Mouse (Mus musculus) mouse embryonic stem cell (cell line): Measurements from ENCODE around the gene Olfr1250.
"Not testable (repeated sequence)": the region's sequence is repeated elsewhere in the genome, so short reads cannot be mapped to it uniquely, and the experiment has no call there.

Source experiments
- in situ Hi-C, 2 experiments: fragments of 300-500 bp; cut with MboI; formaldehyde crosslinking; loops; 1 replicate in 1 of 2; 3 replicates in 1 of 2; pipeline ENCODE4 v1.14.3; 2019 to 2020; ENCODE audit warnings: low sequenced_read_pairs in 2 of 2, low pct_unique_long_range_greater_than_20kb in 1 of 2, mixed read lengths in 1 of 2; ENCODE audit not compliant: unreplicated experiment in 1 of 2

Olfr1250 gene

DNA sequence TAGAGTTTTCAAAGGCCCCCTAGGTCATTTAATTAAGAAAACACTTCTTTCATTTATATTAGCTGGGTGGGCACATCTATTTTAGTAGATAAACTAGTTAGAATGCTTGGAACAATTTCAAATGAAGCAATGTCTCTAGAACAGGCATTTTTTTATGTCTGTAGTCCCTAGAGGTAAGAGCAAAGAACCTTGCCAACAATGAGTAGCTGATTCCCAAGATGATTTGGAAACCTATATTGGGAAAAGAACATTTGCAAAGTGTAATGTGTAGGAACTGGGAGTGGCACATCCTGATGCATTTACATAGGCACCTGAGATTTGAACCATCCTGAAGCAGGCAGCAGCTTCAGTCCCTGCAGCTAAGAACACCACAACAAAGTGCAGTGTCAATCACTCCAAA is at the start of gene Olfr1250:
Olfr1250 (minus strand) TSS at position 101 of the 400 bp plus-strand sequence.
- in situ Hi-C loops = no loop called here

DNA sequence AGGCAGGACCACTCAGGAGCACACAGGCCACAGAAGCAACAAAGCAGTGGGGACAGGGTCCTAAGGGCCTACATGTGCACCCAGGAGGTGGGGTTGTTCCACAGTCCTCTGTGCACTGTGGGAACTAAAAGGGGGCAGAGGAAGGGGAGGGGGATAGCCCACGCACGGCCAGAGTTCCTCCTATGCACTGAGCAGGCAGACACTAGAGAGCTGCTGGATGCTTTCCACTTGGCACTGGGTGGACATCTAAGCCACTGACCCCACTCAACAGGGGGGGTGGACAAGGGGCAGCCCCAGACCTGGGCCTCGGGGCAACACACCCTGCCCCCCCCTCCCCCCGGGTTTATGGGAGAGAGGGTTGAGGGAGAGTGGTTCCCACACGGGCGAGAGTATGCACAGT is 30.7 kb upstream of the Olfr1250 start:
- in situ Hi-C loops = no loop called here

DNA sequence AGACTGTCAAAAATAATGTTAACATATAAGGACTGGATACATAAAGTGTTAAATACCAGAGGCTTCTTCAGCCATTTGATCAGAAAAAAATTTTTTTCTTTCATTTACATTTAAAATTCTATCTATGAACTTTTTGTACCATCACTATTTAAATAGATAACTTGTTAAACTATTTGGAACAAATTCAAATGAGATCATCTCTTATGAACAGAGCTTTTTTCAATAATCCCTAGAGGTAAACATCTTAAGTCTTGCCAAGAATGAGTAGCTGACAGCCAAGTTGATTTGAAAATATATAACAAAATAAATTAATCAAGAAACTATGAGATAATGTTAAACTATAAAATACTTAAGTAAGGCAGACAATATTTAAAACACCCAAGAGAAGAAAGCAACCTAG is 10.6 kb upstream of the Olfr1250 start, which contains the start of gene Olfr1251:
Olfr1251 (minus strand) TSS at position 101 of the 400 bp plus-strand sequence.
- in situ Hi-C loops = no loop called here

DNA sequence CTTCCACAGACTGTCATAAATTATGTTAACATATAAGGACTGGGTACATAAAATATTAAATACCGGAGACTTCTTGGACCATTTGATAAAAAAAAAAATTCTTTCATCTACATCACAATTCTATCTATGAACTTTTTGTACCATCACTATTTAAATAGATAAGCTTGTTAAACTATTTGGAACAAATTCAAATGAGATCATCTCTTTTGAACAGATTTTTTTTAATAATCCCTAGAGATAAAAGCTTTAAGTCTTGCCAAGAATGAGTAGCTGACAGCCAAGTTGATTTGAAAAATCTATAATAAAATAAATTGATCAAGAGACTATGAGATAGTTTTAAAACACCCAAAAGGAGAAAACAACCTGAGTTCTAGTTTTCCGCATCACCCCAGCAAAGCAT is 26.4 kb downstream of the Olfr1250 start, which contains the start of gene Olfr1249:
Olfr1249 (minus strand) TSS at position 101 of the 400 bp plus-strand sequence.
- in situ Hi-C loops = no loop called here

DNA sequence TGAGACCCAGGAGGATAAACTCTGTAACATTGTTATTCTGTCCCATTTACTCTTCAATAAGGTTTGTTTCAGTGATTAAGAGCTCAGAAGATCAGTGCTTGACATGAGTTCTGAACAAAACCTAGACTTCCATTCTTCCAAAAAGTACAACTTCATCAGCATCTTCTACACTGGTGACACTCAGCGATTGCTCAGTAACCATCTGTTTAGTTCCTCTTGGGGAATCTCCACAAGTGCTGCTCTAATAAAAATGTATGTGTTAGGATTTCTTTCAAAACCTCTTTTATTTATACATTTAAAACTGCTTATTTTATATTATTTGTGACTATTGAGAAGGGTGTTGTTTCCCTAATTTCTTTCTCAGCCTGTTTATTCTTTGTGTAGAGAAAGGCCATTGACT is 43.1 kb downstream of the Olfr1250 start, which contains the start of gene Olfr1248:
Olfr1248 (minus strand) TSS at position 101 of the 400 bp plus-strand sequence.
- in situ Hi-C loops = not testable (repeated sequence)

DNA sequence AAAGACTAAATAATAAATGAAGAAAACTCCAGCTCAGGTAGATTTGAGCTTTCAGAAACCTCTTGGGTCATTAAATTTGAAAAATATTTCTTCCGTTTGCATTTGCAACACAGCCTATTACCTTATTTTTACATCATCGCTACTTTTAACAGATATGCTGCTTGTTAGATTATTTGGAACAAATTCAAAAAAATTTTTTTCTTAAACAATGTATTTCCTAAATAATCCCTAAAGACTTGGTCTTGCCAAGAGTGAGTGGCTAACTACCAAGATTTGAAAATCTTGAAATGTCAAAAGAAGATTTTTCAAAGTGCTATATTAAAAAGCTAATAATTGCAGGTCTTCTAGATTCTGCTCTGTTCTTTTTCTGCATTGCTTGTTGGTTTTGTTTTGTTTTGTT is 47.2 kb downstream of the Olfr1250 start, which contains the start of gene Olfr1247:
Olfr1247 (minus strand) TSS at position 101 of the 400 bp plus-strand sequence.
- in situ Hi-C loops = no loop called here
